Mouse (Mus musculus) liver, embryonic 14.5 days (tissue): ENCODE data around the gene Slc24a2.

Experiments
- CTCF ChIP-seq: IDR thresholded peaks from 2 replicates; pipeline ENCODE4 v1.5.1; 2016; ENCODE audit warnings: antibody characterized with exemption, low read depth, control low read depth
- EP300 ChIP-seq: IDR thresholded peaks from 2 replicates; pipeline ENCODE4 v1.6.1; 2016; ENCODE audit warnings: antibody characterized with exemption, low read depth

DNA sequence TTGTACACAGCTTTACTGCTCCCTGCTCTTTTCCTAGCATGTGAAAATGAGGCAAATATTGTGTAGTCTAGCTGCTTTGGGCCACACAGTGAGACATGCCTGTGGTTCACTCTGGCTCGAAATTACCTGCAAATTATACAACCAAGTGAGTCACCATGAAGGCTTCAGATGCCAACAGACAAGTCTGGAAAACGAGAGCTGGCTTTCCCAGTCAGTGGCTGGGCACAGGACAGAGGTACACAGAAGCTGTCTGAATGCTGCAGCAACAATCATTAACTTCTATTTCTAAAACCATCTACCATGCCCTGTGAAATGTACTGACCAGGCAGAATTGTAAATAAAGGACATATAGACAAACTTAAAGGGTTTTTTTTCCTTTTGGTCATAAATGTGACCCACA lies 151.6 kb downstream of the Slc24a2 start:
- TF ChIP-seq EP300 (no peak), CTCF (no peak)
